Mouse (Mus musculus) spleen, postnatal 10 days (tissue): ENCODE data around the gene Tpmt.

ENCODE experiments used
- DNase-seq, 2 experiments: peaks; one replicate each; pipeline ENCODE4 v3.0.0; 2021 to 2022; ENCODE audit warnings: low spot score in 2 of 2

Tpmt gene

GRCm38 (mm10) chr13:47044617-47044947 lies at the start of gene Tpmt:
Tpmt (minus strand) TSS chr13:47044737.
- peak in 1 of 2 experiments; percentile 45 for DNase-seq

DNA sequence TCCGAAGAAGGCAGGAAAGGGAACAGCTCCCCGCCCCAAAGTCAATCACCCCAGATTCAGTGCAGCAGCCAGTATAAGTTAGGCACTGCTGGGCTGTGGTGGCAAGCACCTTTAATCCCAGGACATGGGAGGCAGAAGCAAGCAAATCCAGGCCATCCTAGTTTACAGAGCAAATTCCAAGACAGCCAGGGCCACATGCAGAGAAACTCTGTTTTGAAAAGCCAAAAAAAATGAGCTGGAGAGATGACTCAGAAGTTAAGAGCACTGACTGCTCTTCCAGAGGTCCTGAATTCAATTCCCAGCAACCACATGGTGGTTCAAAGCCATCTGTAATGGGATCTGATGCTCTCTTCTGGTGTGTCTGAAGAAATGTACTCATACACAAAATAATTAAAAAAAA lies 49.3 kb upstream of the Tpmt start:
- no peak for DNase-seq

DNA sequence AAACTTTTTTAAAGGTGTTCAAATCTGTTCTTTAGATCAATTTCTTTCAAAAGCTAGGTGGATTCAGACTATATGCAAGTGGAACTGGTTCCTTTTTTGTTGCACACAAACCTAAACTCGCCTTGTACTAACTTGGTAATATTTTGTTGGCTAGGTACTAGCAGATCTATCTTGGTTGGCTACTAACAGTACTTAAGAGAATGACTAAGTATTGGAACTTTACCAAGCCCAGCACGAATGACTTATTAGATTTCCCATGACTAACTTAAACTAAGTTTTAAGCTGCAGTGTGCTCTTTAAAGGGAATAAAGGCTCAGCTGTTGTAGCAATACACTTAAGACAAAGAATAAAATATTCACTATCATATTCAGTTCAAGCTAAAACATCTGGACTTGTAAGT lies 44.7 kb upstream of the Tpmt start:
- no peak for DNase-seq

- DNase-seq: no peak
Measured at GRCm38 (mm10) chr13:47088433-47088832, 43.9 kb upstream of the Tpmt start.

DNA sequence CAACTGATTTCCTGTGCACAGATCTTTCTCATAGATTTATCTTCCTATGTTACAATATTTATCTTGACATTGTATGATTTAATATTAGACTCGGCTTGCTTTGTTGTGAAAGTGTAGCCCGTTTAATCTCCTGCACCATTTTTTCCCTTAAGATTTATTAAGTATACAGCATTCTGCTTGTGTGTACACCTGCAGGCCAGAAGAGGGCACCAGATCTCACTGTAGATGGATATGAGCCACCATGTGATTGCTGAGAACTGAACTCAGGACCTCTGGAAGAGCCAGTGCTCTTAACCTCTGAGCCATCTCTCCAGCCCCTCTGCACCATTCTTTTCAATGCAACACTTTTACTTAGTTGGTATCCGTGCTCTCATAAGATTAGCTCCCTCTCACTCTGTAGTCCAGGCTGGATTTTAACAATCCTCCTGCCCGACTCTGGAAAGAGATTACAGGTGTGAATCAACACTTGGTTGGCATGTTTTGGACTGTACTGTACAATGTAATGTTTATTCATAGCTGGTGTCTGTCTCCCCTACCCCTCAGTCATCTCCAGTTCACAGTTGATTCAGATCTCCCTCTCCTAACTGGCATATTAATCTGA lies 36.5 kb upstream of the Tpmt start:
- peak in 1 of 2 experiments; percentile 51 for DNase-seq

DNA sequence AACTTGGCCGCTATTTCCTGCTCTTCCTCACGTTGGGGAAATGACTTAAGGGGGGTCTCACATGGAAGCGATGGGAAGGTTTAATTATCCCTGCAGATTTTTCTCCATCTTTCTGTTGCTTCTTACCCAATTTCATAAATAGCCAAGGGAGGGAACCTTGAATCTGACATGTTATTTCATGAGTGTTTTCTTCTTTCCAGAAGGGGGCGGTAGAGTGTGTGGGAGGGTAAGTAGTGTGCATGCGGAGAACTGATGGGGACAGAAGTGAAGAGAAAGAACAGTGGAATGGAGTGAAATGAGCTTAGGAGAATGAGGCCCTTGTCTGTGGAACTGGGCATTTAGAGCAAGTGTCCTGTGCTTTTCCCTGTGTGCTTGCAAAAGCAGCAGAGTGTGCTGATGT lies 34.3 kb upstream of the Tpmt start:
- DNase-seq: no peak

- no peak for DNase-seq
Measured at GRCm38 (mm10) chr13:47077367-47077766, 32.8 kb upstream of the Tpmt start.

DNA sequence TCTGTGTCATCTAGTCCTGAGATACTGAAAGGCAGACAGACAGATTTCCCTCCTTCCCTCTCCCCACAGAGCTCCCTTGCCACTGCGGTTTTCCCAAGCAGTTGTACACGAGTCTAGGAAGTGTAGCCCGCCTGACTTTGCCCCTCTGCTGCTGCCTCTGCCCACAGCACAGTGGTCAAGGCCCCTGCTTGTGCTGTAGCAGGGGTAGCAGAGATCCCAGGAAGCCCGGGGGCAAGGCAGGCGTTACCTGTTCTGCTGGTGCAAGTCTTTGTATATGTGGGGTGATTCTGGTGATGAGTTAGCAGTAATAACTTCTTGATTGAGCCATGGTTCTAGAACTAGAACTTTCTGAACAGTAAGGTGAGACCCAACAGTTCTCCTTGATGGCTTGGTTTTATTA lies 31.6 kb upstream of the Tpmt start:
- no peak for DNase-seq

GRCm38 (mm10) chr13:47072484-47072883 lies 27.9 kb upstream of the Tpmt start:
- no peak for DNase-seq

GRCm38 (mm10) chr13:47071871-47072270 lies 27.3 kb upstream of the Tpmt start:
- DNase-seq: no peak

DNA sequence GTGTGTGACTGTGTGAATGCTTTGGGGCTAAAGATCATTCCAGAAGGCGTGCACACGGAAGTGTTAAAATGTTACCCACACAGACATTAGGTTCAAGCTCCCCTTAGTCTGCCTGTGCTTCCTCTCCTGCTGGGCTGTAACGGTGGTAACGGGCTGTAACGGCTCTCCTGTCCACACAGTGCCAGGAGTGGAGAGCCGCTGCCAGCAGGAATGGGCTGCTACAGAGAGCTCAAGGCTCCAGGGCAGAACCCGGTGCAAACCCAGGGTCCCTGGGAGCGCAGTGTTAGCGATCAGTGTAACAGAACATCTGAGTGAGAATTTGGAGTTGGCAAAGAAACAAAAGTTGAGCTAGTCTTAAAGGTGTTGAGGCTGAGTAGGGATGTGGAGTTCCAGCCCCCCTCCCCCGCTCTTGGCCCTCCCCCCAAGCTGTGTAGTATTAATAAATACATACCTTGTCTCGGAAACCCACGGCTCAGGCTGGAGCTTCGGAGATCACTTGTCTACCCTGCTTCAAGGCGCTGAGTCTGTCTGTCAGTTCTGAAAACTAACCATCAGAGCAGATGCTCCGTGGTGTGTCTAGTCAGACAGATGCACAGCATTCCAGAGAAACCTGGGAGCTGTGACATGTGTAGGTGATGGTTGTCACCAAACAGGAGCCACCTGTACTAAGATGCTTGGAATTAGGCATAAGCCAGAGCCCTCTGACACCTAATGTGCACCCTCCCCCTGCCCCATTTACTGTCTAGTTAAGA lies 26.0 kb upstream of the Tpmt start:
- DNase-seq: no peak

- DNase-seq: no peak
Measured at GRCm38 (mm10) chr13:47067001-47067400, 22.5 kb upstream of the Tpmt start.

- no peak for DNase-seq
Measured at GRCm38 (mm10) chr13:47066516-47066915, 22.0 kb upstream of the Tpmt start.

GRCm38 (mm10) chr13:47063985-47064760 lies 19.6 kb upstream of the Tpmt start:
- DNase-seq: no peak

GRCm38 (mm10) chr13:47062756-47063155 lies 18.2 kb upstream of the Tpmt start:
- DNase-seq: no peak

- DNase-seq: no peak
Measured at GRCm38 (mm10) chr13:47056781-47057180, 12.2 kb upstream of the Tpmt start.

DNA sequence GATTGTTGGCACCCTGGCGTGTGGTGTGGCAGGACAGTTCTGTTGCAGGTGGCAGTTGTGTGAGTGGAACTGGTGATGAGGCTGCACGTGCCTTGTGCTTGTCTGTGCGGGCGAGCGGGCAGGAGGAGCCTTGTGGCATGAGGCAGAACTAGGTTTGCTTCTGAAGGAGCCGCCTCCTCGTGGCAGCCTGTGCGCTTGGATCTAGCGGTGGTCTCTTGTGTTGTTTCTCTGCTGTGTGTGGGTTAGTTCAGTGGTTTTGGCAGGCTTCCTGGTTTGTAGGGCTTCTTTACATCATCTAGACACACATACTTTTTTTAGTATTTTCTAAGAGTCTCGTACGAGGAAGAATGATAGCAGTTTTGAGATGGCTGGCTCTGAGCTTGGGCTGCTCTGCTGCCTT lies 11.6 kb upstream of the Tpmt start:
- DNase-seq: no peak

- DNase-seq: no peak
Measured at GRCm38 (mm10) chr13:47053971-47054370, 9.4 kb upstream of the Tpmt start.

DNA sequence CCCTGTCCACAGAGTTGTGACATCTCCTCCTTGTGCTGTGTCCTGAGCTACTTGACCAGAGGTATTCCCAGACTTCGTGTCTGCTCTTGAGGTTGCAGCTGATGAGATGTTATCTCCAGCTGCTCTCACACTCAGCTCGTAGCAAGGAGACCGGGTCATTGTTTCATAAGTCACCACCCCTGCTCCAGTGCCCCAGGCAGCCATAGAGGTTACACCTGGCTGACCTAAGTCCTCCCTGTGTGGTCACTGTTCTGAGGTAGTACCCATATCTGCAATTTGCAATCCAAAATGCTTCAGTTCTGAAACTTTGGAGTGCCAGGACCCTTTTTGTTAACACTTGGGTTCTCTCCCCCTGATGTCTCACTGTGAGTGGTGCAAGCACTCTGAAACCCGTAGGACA lies 5.5 kb upstream of the Tpmt start:
- DNase-seq: no peak

GRCm38 (mm10) chr13:47047996-47048395 lies 3.5 kb upstream of the Tpmt start:
- no peak for DNase-seq

- no peak for DNase-seq
Measured at GRCm38 (mm10) chr13:47043833-47044616, 512 bp downstream of the Tpmt start.

GRCm38 (mm10) chr13:47043030-47043680 lies 1.4 kb downstream of the Tpmt start, which contains the start of gene Kdm1b:
Kdm1b (plus strand) TSS chr13:47043499.
- DNase-seq: peak; percentile 98
